Mouse (Mus musculus) forebrain, embryonic 10.5 days (tissue): ENCODE measurements around the gene Gm11549. TPM values are rescaled to one million over a fixed set of nuclear protein-coding genes. Genes with fewer than 3 reads are reported as not detected.

Source experiments
- DNase-seq: peaks from one replicate; pipeline ENCODE4 v3.0.0-alpha.2; 2017; ENCODE audit warnings: low spot score; ENCODE audit errors: extremely low spot score
- H3K27ac ChIP-seq: fragments of 300-500 bp; sonication (generic); 2 replicates; pipeline ENCODE4 v1.5.1; 2016; ENCODE audit warnings: mild to moderate bottlenecking
- H3K27me3 ChIP-seq: fragments of 300-500 bp; sonication (generic); 2 replicates; pipeline ENCODE4 v1.6.1; 2016; ENCODE audit warnings: mild to moderate bottlenecking; ENCODE audit not compliant: poor library complexity, severe bottlenecking
- H3K36me3 ChIP-seq: fragments of 300-500 bp; sonication (generic); replicated peaks from 2 replicates; pipeline ENCODE4 v1.6.1; 2016; ENCODE audit warnings: mild to moderate bottlenecking, moderate library complexity
- H3K4me1 ChIP-seq: fragments of 300-500 bp; sonication (generic); 2 replicates; pipeline ENCODE4 v1.6.1; 2016
- H3K4me3 ChIP-seq: fragments of 300-500 bp; sonication (generic); 2 replicates; pipeline ENCODE4 v1.5.1; 2016; ENCODE audit warnings: mild to moderate bottlenecking, moderate library complexity
- H3K9me3 ChIP-seq: fragments of 300-500 bp; sonication (generic); 2 replicates; pipeline ENCODE4 v1.6.1; 2016; ENCODE audit warnings: mild to moderate bottlenecking, moderate library complexity
- WGBS: fragments of 180-500 bp; shearing (Covaris S2); methylation state at CpG from one replicate; pipeline ENCODE4 v1.1.7; 2016; 5-methylcytosine and 5-hydroxymethylcytosine counted together
- polyA plus RNA-seq: library from polyadenylated mRNA; unstranded; fragments of >200 nt; fragmentation: Nextera tagmentation; extraction: Ambion mirVana; gene quantifications from 2 replicates; pipeline ENCODE4 v1.2.1, GENCODE M21; 2016

The Gm11549 gene
- polyA plus RNA-seq, result 0.25 and 0.36 TPM in 2 replicates

- peak within 1 kb of the TSS; percentile 45; the same call in 1 of the 2 replicates for H3K27ac ChIP-seq
- peak; percentile 39 for DNase-seq
- H3K27me3 ChIP-seq, result peaks cover 51% of the 10 kb centered on the region
- peaks cover 20% of the 10 kb centered on the region for H3K4me1 ChIP-seq
- WGBS, result under 1% methylated on average over 51 of the region's 51 CpGs
- H3K36me3 ChIP-seq, result no peaks in the 10 kb centered on the region
- no peaks in the 10 kb centered on the region for H3K9me3 ChIP-seq
- H3K4me3 ChIP-seq, result peak within 1 kb of the TSS; percentile 62
Measured at GRCm38 (mm10) chr3:36521073-36522060, at the start of gene Gm11549. Gene Gm11549, minus strand, starts transcription at chr3:36521813.

- Histone ChIP-seq H3K9me3 (no peaks in the 10 kb centered on the region), H3K36me3 (peaks cover 58% of the 10 kb centered on the region), H3K27ac (no peak overlapping the region), H3K4me1 (peaks cover 18% of the 10 kb centered on the region), H3K27me3 (no peaks in the 10 kb centered on the region), H3K4me3 (peak overlapping the region; percentile 98)
- no peak for DNase-seq
- WGBS, result 88% methylated on average over 5 of the region's 5 CpGs
Measured at GRCm38 (mm10) chr3:36569836-36570235, 48.2 kb upstream of the Gm11549 start.

GRCm38 (mm10) chr3:36563666-36564065 is 42.1 kb upstream of the Gm11549 start:
- DNase-seq, result no peak
- Histone ChIP-seq H3K27me3 (no peaks in the 10 kb centered on the region), H3K4me1 (no peaks in the 10 kb centered on the region), H3K9me3 (no peaks in the 10 kb centered on the region), H3K4me3 (no peak overlapping the region), H3K27ac (no peak overlapping the region), H3K36me3 (peaks cover 100% of the 10 kb centered on the region)
- 97% methylated on average over 3 of the region's 3 CpGs for WGBS

GRCm38 (mm10) chr3:36559606-36560005 is 38.0 kb upstream of the Gm11549 start:
- DNase-seq, result no peak
- Histone ChIP-seq H3K9me3 (no peaks in the 10 kb centered on the region), H3K27me3 (no peaks in the 10 kb centered on the region), H3K4me1 (no peaks in the 10 kb centered on the region), H3K36me3 (peaks cover 100% of the 10 kb centered on the region), H3K27ac (no peak overlapping the region), H3K4me3 (no peak overlapping the region)
- WGBS, result 93% methylated on average over 4 of the region's 4 CpGs

GRCm38 (mm10) chr3:36557601-36558000 is 36.0 kb upstream of the Gm11549 start:
- Histone ChIP-seq H3K9me3 (no peaks in the 10 kb centered on the region), H3K27ac (no peak overlapping the region), H3K4me1 (peaks cover 7% of the 10 kb centered on the region), H3K36me3 (peaks cover 90% of the 10 kb centered on the region), H3K27me3 (no peaks in the 10 kb centered on the region), H3K4me3 (no peak overlapping the region)
- WGBS, result 93% methylated on average over 1 of the region's 1 CpGs
- no peak for DNase-seq

GRCm38 (mm10) chr3:36552406-36553047 is 30.9 kb upstream of the Gm11549 start, which contains the start of gene Exosc9:
Gene Exosc9, plus strand, starts transcription at chr3:36552606.
- Histone ChIP-seq H3K4me1 (peaks cover 22% of the 10 kb centered on the region), H3K4me3 (peak within 1 kb of the TSS; percentile 73), H3K27me3 (no peaks in the 10 kb centered on the region), H3K27ac (peak within 1 kb of the TSS; percentile 85), H3K36me3 (peaks cover 39% of the 10 kb centered on the region), H3K9me3 (no peaks in the 10 kb centered on the region)
- DNase-seq, result peak; percentile 96
- WGBS, result under 1% methylated on average over 39 of the region's 39 CpGs

- Histone ChIP-seq H3K9me3 (no peaks in the 10 kb centered on the region), H3K36me3 (peaks cover 33% of the 10 kb centered on the region), H3K4me3 (peak overlapping the region; percentile 73), H3K4me1 (peaks cover 22% of the 10 kb centered on the region), H3K27ac (peak overlapping the region; percentile 85), H3K27me3 (no peaks in the 10 kb centered on the region)
- DNase-seq, result no peak
- 24% methylated on average over 12 of the region's 12 CpGs for WGBS
Measured at GRCm38 (mm10) chr3:36551851-36552384, 30.3 kb upstream of the Gm11549 start.

GRCm38 (mm10) chr3:36551343-36551742 is 29.7 kb upstream of the Gm11549 start:
- H3K9me3 ChIP-seq, result no peaks in the 10 kb centered on the region
- H3K4me1 ChIP-seq, result peaks cover 22% of the 10 kb centered on the region
- peak overlapping the region; percentile 73 for H3K4me3 ChIP-seq
- peak overlapping the region; percentile 85 for H3K27ac ChIP-seq
- no peaks in the 10 kb centered on the region for H3K27me3 ChIP-seq
- H3K36me3 ChIP-seq, result peaks cover 27% of the 10 kb centered on the region
- peak; percentile 55 for DNase-seq
- WGBS, result 18% methylated on average over 9 of the region's 9 CpGs

- H3K36me3 ChIP-seq, result no peaks in the 10 kb centered on the region
- 82% methylated on average over 3 of the region's 3 CpGs for WGBS
- DNase-seq, result no peak
- no peaks in the 10 kb centered on the region for H3K9me3 ChIP-seq
- no peak overlapping the region for H3K27ac ChIP-seq
- H3K4me1 ChIP-seq, result no peaks in the 10 kb centered on the region
- H3K4me3 ChIP-seq, result no peak overlapping the region
- H3K27me3 ChIP-seq, result no peaks in the 10 kb centered on the region
Measured at GRCm38 (mm10) chr3:36544961-36545360, 23.3 kb upstream of the Gm11549 start.

- Histone ChIP-seq H3K36me3 (no peaks in the 10 kb centered on the region), H3K27ac (no peak overlapping the region), H3K4me3 (no peak overlapping the region), H3K4me1 (no peaks in the 10 kb centered on the region), H3K27me3 (no peaks in the 10 kb centered on the region), H3K9me3 (no peaks in the 10 kb centered on the region)
- DNase-seq, result no peak
- WGBS, result 91% methylated on average over 2 of the region's 2 CpGs
Measured at GRCm38 (mm10) chr3:36541399-36541798, 19.8 kb upstream of the Gm11549 start.

GRCm38 (mm10) chr3:36540756-36541155 is 19.1 kb upstream of the Gm11549 start:
- Histone ChIP-seq H3K27ac (no peak overlapping the region), H3K36me3 (no peaks in the 10 kb centered on the region), H3K27me3 (no peaks in the 10 kb centered on the region), H3K9me3 (no peaks in the 10 kb centered on the region), H3K4me3 (no peak overlapping the region), H3K4me1 (no peaks in the 10 kb centered on the region)
- DNase-seq, result no peak
- WGBS, result 88% methylated on average over 2 of the region's 2 CpGs

- H3K36me3 ChIP-seq, result no peaks in the 10 kb centered on the region
- peaks cover 4% of the 10 kb centered on the region for H3K27me3 ChIP-seq
- 87% methylated on average over 4 of the region's 4 CpGs for WGBS
- no peak overlapping the region for H3K27ac ChIP-seq
- H3K4me3 ChIP-seq, result no peak overlapping the region
- peaks cover 4% of the 10 kb centered on the region; the same call in 1 of the 2 replicates for H3K9me3 ChIP-seq
- DNase-seq, result no peak
- peaks cover 6% of the 10 kb centered on the region for H3K4me1 ChIP-seq
Measured at GRCm38 (mm10) chr3:36537701-36538470, 16.3 kb upstream of the Gm11549 start.
